Mouse (Mus musculus): ENCODE results near the gene Cfap97.

- no peak for TF ChIP-seq CTCF (IDR thresholded peaks at IDR 0.05; ENCODE audit: extremely low read depth, insufficient read depth, low read length)
- no peak for TF ChIP-seq POLR2A (IDR thresholded peaks at IDR 0.05; ENCODE audit: extremely low read depth, insufficient read depth, low read length)
These were observed 22.1 kb downstream of the Cfap97 start for GRCm38 (mm10) chr8:46173651-46174050.
